Mouse (Mus musculus) yolk sac, embryonic 10.5 days (tissue): ENCODE results near the gene Gm20828.
"Not testable (repeated sequence)": the region's sequence is repeated elsewhere in the genome, so short reads cannot be mapped to it uniquely, and the experiment has no call there.

ENCODE experiments used
- DNase-seq: peaks from one replicate; pipeline ENCODE4 v3.0.0-alpha.2; 2017; ENCODE audit warnings: low spot score

The Gm20828 gene

DNA sequence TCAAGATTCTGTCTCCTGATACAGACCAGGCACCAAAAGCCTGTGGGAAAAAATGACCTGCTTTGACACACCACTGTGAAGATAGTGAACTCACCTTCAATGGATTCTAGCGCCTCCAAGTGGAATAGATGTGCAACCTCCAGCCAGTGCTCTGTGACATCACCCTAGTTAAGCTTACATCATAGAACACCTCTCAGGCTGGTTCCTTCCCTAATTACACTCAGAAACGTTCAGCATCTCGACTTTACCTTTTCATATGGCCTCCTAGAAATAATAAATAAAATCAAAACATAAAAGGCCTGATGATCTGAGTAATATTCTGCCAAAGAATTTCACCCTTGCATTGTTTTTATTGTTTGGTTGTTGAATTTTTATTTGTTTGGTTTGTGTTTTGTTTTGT, at the start of gene Gm20828:
TSS of gene Gm20828 (minus strand) at position 101 of the 400 bp plus-strand sequence.
- not testable (repeated sequence) for DNase-seq
